ENCODE assay signal across 8 mouse cellular contexts in the genomic region with DNA sequence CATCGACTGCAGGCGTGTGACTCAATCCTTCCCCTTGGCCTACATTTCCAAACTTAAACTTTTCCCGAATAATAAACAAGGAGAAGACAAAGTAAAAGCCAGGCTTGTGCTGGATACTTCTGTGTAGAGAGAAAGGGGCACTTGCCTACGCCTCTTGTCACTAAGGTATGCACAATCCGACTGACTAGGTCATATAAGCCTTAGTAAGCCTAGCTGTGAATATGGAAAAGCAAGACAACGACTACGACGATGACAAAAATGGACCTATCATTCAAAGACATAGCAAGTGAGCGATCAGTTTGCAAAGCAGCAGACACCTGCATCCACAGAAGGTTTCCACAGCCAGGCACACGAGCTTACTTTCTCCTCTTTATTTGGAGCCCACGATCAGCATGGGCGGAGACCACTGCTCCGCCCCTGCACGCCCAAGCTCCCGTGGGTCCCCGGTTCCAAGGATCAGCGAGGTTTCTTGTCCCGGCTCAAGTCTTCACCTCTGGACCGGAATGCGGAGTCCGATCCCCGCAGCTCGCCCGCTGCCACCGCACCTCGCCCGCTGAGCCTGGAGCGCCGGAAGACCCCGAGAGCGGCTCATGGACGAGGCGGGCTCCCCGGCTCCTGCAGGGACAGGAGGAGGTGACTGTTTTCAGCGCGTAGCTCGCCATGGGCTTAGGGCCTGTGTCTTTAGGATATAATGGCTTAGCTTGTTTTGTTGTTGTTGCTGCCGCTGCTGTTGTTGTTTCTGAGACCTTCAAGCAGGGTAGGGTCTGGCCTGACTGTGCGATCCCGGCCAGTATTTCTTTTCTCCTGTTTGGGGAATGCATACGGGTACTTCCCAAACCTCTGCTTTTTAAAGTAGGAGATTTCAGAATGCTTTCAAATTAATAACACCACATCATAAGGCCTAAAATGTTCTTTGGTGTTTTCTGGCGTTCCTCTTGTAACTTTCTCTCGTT. TPM values are rescaled to one million over a fixed set of nuclear protein-coding genes. Genes with fewer than 3 reads are reported as not detected.
DNase-seq lines count a peak whose midpoint lies in the region; ATAC-seq lines count a peak whose summit lies in the region.

A gene (plus strand): TSS at position 436 of the 953 bp plus-strand sequence.

- peak within 1 kb of the TSS; percentile 84 for H3K9ac ChIP-seq in forebrain, embryonic 12.5 days
- peak within 1 kb of the TSS; percentile 87 for H3K9ac ChIP-seq in heart, embryonic 16.5 days (ENCODE audit: low read length)
- peak within 1 kb of the TSS; percentile 57 for H3K9ac ChIP-seq in liver, embryonic 15.5 days
- peak within 1 kb of the TSS; percentile 78 for H3K9ac ChIP-seq in neural tube, embryonic 14.5 days (replicated peaks; ENCODE audit: low read depth, low read length)

- H3K27me3 ChIP-seq in forebrain, embryonic 12.5 days: no peaks in the 10 kb centered on the region
- no peaks in the 10 kb centered on the region for H3K27me3 ChIP-seq in heart, embryonic 16.5 days (ENCODE audit: control insufficient read depth, insufficient read depth, low read length)
- no peaks in the 10 kb centered on the region for H3K27me3 ChIP-seq in liver, embryonic 15.5 days
- no peaks in the 10 kb centered on the region for H3K27me3 ChIP-seq in neural tube, embryonic 14.5 days (ENCODE audit: control insufficient read depth, insufficient read depth, low read length)

- H3K9me3 ChIP-seq in forebrain, embryonic 12.5 days: no peaks in the 10 kb centered on the region
- no peaks in the 10 kb centered on the region for H3K9me3 ChIP-seq in heart, embryonic 16.5 days (replicated peaks; ENCODE audit: control insufficient read depth, low read length)
- H3K9me3 ChIP-seq in liver, embryonic 15.5 days (replicated peaks): no peaks in the 10 kb centered on the region
- H3K9me3 ChIP-seq in neural tube, embryonic 14.5 days (ENCODE audit: control insufficient read depth, low read length): no peaks in the 10 kb centered on the region

- DNase-seq in NIH3T3 (ENCODE audit: low read depth): peak; percentile 61
- DNase-seq in kidney, postnatal 25 days: peak; percentile 68 to 83

- peak within 1 kb of the TSS; percentile 69 for H3K4me2 ChIP-seq in forebrain, embryonic 12.5 days
- peak within 1 kb of the TSS; percentile 65 for H3K4me2 ChIP-seq in heart, embryonic 16.5 days (ENCODE audit: low read depth, low read length)
- peak within 1 kb of the TSS; percentile 79 for H3K4me2 ChIP-seq in liver, embryonic 15.5 days
- H3K4me2 ChIP-seq in neural tube, embryonic 14.5 days (ENCODE audit: low read depth, low read length): peak within 1 kb of the TSS; percentile 64

- H3K36me3 ChIP-seq in forebrain, embryonic 12.5 days (replicated peaks): peaks cover 10% of the 10 kb centered on the region
- 0 out of 2 replicates have a peak, but pooled peaks cover 2% of the 10 kb centered on the region for H3K36me3 ChIP-seq in heart, embryonic 16.5 days (ENCODE audit: control insufficient read depth, insufficient read depth)
- H3K36me3 ChIP-seq in liver, embryonic 15.5 days (replicated peaks): no peaks in the 10 kb centered on the region
- H3K36me3 ChIP-seq in neural tube, embryonic 14.5 days (ENCODE audit: control insufficient read depth, insufficient read depth, low read length): no peaks in the 10 kb centered on the region; the same call in 1 of the 2 replicates

- H3K27ac ChIP-seq in brown adipose tissue, adult 24 weeks (replicated peaks; ENCODE audit: low read depth, low read length): peak within 1 kb of the TSS; percentile 72
- peak within 1 kb of the TSS; percentile 42; the same call in 1 of the 2 replicates for H3K27ac ChIP-seq in forebrain, embryonic 12.5 days
- peak within 1 kb of the TSS; percentile 61 for H3K27ac ChIP-seq in heart, embryonic 16.5 days (ENCODE audit: low read length)
- H3K27ac ChIP-seq in liver, embryonic 15.5 days (replicated peaks): no peak within 1 kb of the TSS
- H3K27ac ChIP-seq in neural tube, embryonic 14.5 days (ENCODE audit: low read depth, low read length): 0 out of 2 replicates have a peak within 1 kb of the TSS, but pooled peaks have one; percentile 16

- no peaks in the 10 kb centered on the region for H3K4me1 ChIP-seq in brown adipose tissue, adult 24 weeks (ENCODE audit: control insufficient read depth, insufficient read depth, insufficient read length, low read length)
- peaks cover 16% of the 10 kb centered on the region for H3K4me1 ChIP-seq in forebrain, embryonic 12.5 days
- peaks cover 10% of the 10 kb centered on the region for H3K4me1 ChIP-seq in heart, embryonic 16.5 days (ENCODE audit: control insufficient read depth, insufficient read depth, low read length)
- H3K4me1 ChIP-seq in liver, embryonic 15.5 days (replicated peaks): 0 out of 2 replicates have a peak, but pooled peaks cover 9% of the 10 kb centered on the region
- peaks cover 4% of the 10 kb centered on the region; the same call in 1 of the 2 replicates for H3K4me1 ChIP-seq in neural tube, embryonic 14.5 days (ENCODE audit: control insufficient read depth, insufficient read depth, low read length)

- peak; percentile 74; the same call in 1 of the 2 replicates for ATAC-seq in forebrain, embryonic 12.5 days (ENCODE audit: low FRiP score)
- peak; percentile 70 for ATAC-seq in heart, embryonic 16.5 days (replicated peaks; ENCODE audit: extremely low read depth, insufficient read depth, low FRiP score)
- peak; percentile 51 for ATAC-seq in liver, embryonic 15.5 days (ENCODE audit: insufficient read depth)
- peak; percentile 85 for ATAC-seq in neural tube, embryonic 14.5 days (ENCODE audit: low read depth)
- no peak for ATAC-seq in monocyte, adult 5-6 weeks (replicated peaks; ENCODE audit: insufficient number of reproducible peaks, low FRiP score, low TSS enrichment, poor library complexity, severe bottlenecking)

- H3K4me3 ChIP-seq in brown adipose tissue, adult 24 weeks (ENCODE audit: insufficient read depth, low read depth, low read length): peak within 1 kb of the TSS; percentile 92
- H3K4me3 ChIP-seq in forebrain, embryonic 12.5 days (replicated peaks): peak within 1 kb of the TSS; percentile 63
- H3K4me3 ChIP-seq in heart, embryonic 16.5 days (ENCODE audit: low read length): peak within 1 kb of the TSS; percentile 81
- peak within 1 kb of the TSS; percentile 62 for H3K4me3 ChIP-seq in liver, embryonic 15.5 days (replicated peaks)
- peak within 1 kb of the TSS; percentile 65 for H3K4me3 ChIP-seq in neural tube, embryonic 14.5 days (ENCODE audit: low read depth, low read length)

- WGBS in forebrain, embryonic 12.5 days: 4% methylated on average over 43 of the region's 43 CpGs
- WGBS in heart, embryonic 16.5 days: 6% methylated on average over 43 of the region's 43 CpGs
- WGBS in liver, embryonic 15.5 days (ENCODE audit: insufficient replicate concordance): 7% methylated on average over 43 of the region's 43 CpGs
- 4% methylated on average over 43 of the region's 43 CpGs for WGBS in neural tube, embryonic 14.5 days

RNA-seq across cellular contexts. Expression of the gene that starts here (rescaled TPM):
- polyA plus RNA-seq in brown adipose tissue, adult 24 weeks (2012; ENCODE audit: insufficient read depth, insufficient read length, missing spikeins): 21.2 and 22.2 TPM in 2 replicates
- 16.6 and 17.2 TPM in 2 replicates for polyA plus RNA-seq in forebrain, embryonic 12.5 days (2016; fragmentation: Nextera tagmentation; extraction: Ambion mirVana)
- polyA plus RNA-seq in heart, embryonic 16.5 days (2015; fragmentation: Nextera tagmentation; extraction: Ambion mirVana): 8.3 and 9.1 TPM in 2 replicates
- polyA plus RNA-seq in liver, embryonic 15.5 days (2015; fragmentation: Nextera tagmentation; extraction: Ambion mirVana): 1.4 and 1.7 TPM in 2 replicates
- 21.5 and 26.8 TPM in 2 replicates for polyA plus RNA-seq in neural tube, embryonic 14.5 days (2014; fragmentation: Nextera tagmentation; extraction: Ambion mirVana)
- total RNA-seq in monocyte, adult 5-6 weeks (2017): not detected in 3 replicates
